Mouse (Mus musculus) right cerebral cortex, adult 18-20 months (tissue): ENCODE measurements around the gene Trappc13.
A peak's percentile ranks its signal among the peaks of the same experiment; 100 is the strongest.
"Not testable (repeated sequence)": the region's sequence is repeated elsewhere in the genome, so short reads cannot be mapped to it uniquely, and the experiment has no call there.

Experiments
- DNase-seq: peaks from one replicate; pipeline ENCODE4 v3.0.0; 2022; ENCODE audit warnings: mixed read lengths

Gene Trappc13

DNA sequence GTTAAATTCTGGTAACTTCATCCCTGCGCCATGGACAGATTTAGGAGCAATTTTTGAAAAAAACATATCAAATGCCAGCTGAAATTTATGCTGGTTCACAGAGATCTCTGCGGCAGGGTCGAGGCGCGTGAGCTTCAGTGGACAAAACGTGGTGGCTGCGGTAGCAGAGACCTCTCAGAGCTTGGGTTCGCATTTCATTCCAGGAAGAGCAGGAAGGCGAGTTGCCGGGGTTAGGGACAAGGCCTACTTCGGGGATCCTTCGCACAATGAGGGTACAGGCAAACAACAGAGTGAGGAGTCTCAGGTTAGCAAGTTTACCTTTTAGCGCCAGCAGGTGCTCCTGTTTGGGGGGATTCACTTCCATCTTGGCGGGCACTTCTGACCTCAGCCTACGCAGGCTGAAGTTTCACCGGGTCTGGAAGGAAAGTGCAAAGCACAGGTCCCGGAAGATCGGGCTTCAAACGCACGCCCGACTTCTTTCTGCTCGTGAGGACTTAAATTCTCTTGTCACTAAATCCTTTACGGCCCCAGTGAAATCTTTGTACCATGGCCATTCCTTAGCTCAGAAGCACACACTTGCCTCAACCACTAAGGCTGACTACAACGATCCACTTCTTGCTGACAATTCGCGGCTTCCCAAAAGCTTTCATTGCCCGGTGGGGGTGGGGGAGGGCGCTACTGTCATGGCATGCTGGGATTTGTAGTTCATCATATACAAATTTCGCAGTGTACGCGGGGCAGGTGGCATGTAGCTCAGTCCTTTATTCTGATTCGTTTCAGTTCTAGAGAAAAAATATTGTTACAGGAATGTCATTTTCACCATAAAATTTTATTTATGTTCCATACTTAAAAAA lies at the start of gene Trappc13:
Gene Trappc13 (minus strand): TSS at position 674 of the 854 bp plus-strand sequence.
- no peak for DNase-seq

DNA sequence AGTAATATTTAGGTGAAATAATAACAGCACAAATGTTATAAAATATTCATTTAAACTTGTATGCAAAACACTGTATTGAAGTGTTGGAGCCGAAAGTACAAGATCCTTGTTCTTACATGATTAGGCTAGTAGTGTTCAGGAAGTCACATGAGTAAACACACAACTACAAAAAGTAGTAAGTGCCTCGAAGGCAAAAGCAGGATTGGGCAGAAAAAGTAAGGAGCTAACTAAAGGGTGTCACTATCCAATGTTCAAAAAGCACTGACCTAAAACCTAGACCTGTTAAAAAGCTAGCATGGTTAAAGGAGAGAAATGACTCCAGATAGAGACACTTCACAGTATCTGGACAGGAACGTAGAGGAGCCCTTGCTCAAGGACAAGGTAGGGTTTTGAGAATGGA lies 49.2 kb upstream of the Trappc13 start:
- no peak for DNase-seq

DNA sequence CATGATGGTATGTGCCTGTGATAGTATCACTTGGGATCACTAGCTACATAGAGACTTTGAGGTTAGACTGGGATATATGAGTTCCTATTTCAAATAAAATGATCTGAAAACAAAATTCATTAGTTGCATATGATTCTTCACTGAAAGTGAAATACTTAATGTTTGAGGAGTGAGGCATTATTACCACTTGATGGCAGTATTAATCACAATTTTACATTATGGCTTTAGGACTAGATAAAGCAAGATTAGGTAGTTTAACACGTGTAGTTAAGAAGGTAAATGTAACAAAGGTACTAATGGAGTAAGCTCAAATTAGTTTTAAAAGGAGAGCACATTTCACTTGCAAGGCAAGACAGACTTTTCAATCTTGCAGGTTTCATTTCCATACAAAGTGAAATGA lies 26.0 kb upstream of the Trappc13 start:
- no peak for DNase-seq

GRCm38 (mm10) chr13:104195891-104196290 lies 17.6 kb upstream of the Trappc13 start:
- not testable (repeated sequence) for DNase-seq

DNA sequence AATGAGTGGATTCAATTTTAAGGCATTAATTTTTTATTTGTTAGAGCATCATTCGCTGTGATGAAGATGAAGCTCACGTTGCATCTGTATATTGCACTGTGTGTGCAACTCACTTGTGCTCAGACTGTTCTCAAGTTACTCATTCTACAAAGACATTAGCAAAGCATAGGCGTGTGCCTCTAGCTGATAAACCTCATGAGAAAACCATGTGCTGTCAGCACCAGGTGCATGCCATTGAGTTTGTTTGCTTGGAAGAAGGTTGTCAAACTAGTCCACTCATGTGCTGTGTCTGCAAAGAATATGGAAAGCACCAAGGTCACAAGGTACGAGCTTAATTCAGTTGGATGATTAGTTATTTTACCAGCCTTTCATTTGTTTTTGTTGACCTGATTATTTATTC lies 9.1 kb upstream of the Trappc13 start:
- DNase-seq: no peak

DNA sequence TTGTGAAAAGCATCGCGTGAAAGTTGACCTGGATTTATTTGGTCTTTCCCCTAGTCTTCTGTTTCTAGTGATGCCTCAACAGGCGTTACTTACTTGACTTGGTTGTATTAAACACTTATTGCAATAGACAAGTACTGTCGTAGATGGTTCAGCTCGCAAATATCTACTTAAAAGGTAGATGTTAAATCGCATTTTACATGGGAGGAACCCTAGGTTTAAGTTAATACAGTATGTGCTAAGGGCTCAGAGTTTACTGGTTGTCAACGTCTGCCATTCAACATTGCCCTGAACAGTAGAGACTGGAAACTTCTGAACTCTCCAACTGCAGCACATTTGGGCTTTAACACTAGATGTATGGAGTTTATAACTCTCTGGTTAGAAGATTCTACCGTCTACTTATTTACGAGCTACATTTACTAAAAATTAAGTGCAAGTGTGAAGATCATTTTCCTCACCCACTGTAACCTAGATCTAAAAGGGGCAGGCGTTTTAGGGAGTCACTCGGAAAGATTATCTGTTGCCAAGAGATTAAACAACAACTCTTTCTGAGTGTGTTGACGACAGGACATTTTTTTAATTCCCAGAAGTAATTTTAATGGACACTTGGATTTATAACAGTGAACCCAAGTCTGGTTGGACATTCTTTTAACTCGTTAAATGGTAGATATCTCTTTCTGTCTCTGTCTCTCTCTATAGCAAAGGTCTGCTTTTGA lies 1.1 kb upstream of the Trappc13 start:
- no peak for DNase-seq

DNA sequence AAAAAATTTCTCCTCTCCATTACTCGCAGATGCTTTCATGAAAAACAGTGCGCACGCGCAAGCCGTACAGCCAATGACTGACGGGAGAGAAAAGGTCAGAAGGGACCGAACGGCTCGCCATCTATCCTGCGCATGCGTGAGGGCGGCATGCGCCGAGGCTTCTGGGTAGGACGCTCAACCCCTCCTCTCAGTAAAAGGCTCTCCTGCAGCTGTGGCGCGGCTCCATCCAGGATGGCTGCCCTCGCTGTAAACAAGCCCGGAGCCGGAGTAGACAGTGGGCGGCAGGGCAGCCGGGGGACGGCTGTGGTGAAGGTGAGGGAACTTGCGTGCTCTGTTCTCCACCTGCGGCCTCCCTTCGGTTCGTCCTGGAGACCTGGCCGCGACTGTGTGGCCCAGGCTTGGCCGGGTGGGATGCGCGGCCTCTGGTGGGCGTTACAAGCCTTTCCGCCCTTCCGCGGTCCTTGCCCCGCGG lies 417 bp upstream of the Trappc13 start, which contains the start of gene Trim23:
Gene Trim23 (plus strand): TSS at position 148 of the 472 bp plus-strand sequence.
- DNase-seq: peak; percentile 99

GRCm38 (mm10) chr13:104176874-104177273 lies 1.4 kb downstream of the Trappc13 start:
- DNase-seq: no peak

DNA sequence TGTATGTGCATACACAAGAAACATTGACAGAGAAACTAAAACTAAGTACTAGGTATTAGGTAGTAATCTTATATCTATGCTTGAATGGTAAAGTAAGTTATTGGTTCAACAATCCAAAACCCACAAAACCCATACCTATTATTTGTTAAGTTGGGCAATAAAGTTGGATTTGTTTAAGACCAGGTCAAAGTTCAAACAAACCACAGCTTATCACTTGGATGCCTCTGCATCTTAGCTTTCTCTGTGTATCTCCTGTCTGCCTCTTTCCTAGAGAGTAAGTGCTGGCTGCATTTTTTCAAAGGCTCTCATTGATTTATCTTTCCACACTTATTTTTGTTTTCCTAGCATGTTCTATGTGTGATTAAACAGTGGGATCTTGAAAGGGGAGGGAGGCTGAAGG lies 5.8 kb downstream of the Trappc13 start:
- DNase-seq: no peak

DNA sequence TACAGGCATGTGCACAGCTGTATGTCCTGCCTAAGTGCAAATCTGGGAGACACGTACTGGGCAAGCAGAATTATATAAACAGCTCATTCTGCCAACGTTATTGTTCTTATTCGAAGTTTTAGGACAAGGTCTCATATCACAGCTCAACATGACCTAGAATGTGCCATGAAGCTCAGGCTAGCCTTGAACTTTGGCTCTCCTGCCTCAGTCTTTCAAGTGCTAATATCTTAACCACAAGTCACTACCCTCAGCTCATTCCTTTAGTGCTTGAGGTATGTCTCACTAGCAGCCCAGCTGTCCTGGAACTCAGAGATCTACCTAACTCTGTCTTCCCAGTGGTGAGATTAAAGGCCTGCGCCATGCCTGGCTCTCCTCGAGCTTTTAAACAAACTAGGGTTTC lies 6.6 kb downstream of the Trappc13 start:
- no peak for DNase-seq

GRCm38 (mm10) chr13:104155686-104156085 lies 22.6 kb downstream of the Trappc13 start:
- no peak for DNase-seq

DNA sequence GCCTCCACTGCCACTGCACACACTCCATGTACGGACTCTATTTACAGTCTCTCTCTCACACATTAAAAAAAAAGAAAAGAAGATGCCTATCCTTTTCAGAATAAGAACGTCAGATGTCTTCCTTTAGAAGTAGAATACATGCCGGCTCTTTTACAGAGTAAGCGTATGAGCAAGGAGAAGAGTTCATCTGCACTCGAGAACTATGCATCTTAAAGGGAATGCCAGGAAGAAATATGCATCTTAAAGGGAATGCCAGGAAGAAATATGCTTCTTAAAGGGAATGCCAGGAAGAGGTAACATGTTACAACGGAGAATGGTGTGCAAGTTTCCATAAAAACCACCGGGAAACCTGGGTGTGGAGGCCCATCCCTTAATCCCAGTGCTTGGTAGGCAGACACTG lies 23.2 kb downstream of the Trappc13 start:
- no peak for DNase-seq

DNA sequence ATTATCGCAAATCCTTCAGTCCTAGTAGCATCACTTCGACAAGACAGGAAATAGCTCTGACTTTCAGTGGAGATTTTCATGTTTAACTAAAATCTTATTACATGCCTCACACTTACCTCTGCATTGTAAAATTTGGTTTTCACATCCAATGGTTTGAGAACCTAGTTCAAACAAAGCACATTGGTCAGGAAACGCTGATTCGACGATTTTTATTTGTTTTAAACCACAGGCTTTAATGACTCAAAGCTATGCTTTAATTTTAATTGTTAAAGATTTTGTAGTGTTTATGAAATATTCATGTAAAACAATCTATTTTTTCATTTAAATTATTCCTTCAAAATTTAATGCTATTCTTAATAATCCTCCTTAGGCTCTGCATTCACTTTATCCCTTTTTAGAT lies 24.1 kb downstream of the Trappc13 start:
- no peak for DNase-seq

- no peak for DNase-seq
Measured at GRCm38 (mm10) chr13:104145646-104146045, 32.6 kb downstream of the Trappc13 start.

GRCm38 (mm10) chr13:104144871-104145270 lies 33.4 kb downstream of the Trappc13 start:
- no peak for DNase-seq

DNA sequence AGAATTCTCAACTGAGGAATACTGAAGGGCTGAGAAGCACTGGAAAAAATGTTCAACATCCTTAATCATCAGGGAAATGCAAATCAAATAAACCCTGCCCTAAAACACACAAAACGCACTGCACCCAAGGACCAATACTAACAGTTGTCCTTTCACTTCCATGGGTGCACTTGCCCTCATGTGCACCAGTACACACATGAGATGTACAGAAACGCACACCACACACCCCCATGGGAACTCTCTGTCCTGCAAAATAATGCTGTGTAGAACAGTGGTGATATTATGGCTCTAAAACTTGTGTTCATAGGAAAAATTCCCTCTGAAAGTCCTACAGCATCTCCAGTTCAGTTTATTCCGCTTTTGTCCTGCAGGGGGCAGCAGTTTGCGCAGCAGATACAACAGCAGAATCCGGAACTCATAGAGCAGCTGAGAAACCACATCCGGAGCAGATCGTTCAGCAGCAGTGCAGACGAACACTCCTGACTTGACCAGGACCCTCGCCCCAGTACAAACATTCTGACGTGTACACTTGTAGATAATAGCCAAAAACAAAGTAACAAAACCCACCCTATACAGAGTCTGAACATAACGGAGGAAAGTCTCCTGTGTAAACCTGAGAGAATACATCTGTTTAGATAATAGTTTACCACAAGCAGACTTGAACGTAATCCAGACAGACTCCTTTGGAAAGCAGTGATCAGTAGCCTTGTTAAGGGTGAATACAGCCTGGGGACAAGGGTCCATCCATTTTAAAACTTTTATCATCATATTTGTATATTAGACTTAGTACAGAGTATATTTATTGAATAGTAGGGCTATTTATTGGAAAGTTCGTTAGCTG lies 38.7 kb downstream of the Trappc13 start:
- peak; percentile 74 for DNase-seq

DNA sequence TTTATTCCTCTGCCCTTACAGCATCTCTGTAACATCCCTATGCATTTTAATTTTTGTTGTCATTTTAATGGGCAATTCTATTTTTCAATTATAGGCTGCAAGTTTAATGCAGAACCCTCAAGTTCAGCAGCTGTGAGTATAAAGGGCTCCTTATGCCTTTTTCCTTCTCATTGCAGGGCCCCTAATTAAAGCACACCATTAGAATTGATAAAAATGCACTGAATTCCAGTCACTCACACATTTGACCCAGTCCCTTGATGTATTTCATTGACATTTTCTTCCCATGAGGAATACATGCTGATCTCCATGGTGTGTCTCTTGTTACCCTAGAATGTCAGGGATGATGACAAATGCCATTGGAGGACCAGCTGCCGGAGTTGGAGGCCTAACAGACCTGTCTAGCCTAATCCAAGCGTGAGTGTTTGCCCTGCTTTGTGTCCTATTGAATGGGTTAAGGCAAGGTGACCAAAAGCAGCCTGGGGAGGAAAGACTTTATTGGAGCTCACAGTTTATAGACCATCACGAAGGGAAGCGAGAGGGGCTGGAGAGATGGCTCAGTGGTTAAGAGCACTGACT lies 43.7 kb downstream of the Trappc13 start:
- no peak for DNase-seq

DNA sequence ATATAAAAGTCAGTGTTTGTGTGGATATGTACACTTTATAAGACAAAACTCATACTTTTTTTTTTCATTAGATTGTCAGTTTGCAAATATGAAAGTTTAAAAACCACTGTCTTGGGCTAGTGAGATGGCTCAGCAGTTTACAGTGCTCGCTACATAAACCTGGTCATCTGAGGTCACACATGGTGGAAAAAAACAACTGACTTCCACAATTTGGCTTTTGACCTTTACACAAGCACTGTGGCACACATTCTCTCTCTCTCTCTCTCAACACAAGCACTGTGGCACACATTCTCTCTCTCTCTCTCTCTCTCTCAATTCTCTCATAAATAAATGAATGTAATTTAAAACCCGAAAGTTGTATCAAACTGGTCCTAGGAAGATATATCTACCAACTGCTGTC lies 45.7 kb downstream of the Trappc13 start:
- no peak for DNase-seq

DNA sequence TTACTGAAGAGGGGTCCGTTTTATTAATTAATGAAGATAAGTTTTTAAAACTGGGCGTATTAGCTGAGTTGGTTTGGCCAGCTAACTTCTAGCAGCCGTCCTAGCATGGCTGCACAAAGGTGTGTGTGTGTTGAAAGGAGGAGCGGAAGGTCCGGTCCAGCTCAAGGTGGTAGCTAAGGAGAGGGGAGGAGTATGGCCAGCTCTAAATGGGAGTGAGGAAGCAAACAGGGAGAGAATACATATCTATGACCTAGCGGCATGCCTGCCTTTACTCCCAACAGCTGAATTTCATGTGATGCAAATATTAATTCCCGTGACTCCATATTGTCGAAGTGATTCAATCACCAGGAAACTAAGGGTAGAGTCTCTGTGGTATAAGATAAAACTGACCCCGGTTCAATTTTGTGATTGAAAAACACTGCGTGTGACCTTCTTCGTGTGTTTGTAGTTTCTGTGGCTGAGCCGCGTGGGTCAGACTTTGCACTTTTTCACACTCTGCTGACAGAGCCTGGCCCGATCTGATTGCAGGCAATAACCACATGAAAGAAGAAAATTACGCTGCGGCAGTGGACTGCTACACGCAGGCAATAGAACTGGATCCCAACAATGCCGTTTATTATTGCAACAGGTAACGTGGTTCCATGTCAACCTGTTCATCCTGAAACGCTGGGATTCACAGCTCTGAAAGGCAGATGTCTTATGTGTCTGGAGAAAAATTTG lies 54.4 kb downstream of the Trappc13 start:
- no peak for DNase-seq

- DNase-seq: no peak
Measured at GRCm38 (mm10) chr13:104122078-104122840, 56.0 kb downstream of the Trappc13 start.

GRCm38 (mm10) chr13:104114827-104115226 lies 63.4 kb downstream of the Trappc13 start:
- peak; percentile 83 for DNase-seq
